Mouse (Mus musculus): ENCODE data around the gene Gif.

- TF ChIP-seq CTCF (IDR thresholded peaks at IDR 0.05) (no peak), POLR2A (IDR thresholded peaks at IDR 0.05; ENCODE audit: insufficient read depth, low read depth, low read length) (no peak), EP300 (IDR thresholded peaks at IDR 0.05; ENCODE audit: insufficient read depth, low read depth, low read length) (no peak)
Observed at GRCm38 (mm10) chr19:11785409-11786154, 38.2 kb downstream of the Gif start.
